Mouse (Mus musculus): ENCODE results near the gene Flot1. TPM values are rescaled to one million over a fixed set of nuclear protein-coding genes. Genes with fewer than 3 reads are reported as not detected.

The Flot1 gene
- polyA plus RNA-seq (2012; rRNA removed), result 212 and 223 TPM in 2 replicates

- Histone ChIP-seq H3K4me1 (ENCODE audit: control insufficient read depth, insufficient read depth, low read length) (no peaks in the 10 kb centered on the region), H3K27ac (ENCODE audit: insufficient read depth, low read length) (peak within 1 kb of the TSS; percentile 54), H3K4me3 (ENCODE audit: insufficient read depth, low read length) (peak within 1 kb of the TSS; percentile 71)
- TF ChIP-seq CTCF (IDR thresholded peaks at IDR 0.05; ENCODE audit: extremely low read depth, insufficient read depth, low read length) (no peak), POLR2A (IDR thresholded peaks at IDR 0.05; ENCODE audit: extremely low read depth, insufficient read depth, low read length) (peak; percentile 64; the same call in 1 of the 2 replicates)
Measured at GRCm38 (mm10) chr17:35822964-35823937, at the start of gene Flot1. Gene Flot1, plus strand, starts transcription at chr17:35823230.

- H3K4me3 ChIP-seq (ENCODE audit: insufficient read depth, low read length), result no peak overlapping the region
- H3K27ac ChIP-seq (ENCODE audit: insufficient read depth, low read length), result no peak overlapping the region
Measured at GRCm38 (mm10) chr17:35776811-35777609, 46.0 kb upstream of the Flot1 start.

GRCm38 (mm10) chr17:35778965-35779364 is 44.1 kb upstream of the Flot1 start:
- Histone ChIP-seq H3K4me1 (ENCODE audit: control insufficient read depth, insufficient read depth, low read length) (peaks cover 3% of the 10 kb centered on the region), H3K27ac (ENCODE audit: insufficient read depth, low read length) (no peak overlapping the region), H3K4me3 (ENCODE audit: insufficient read depth, low read length) (no peak overlapping the region)
- TF ChIP-seq POLR2A (IDR thresholded peaks at IDR 0.05; ENCODE audit: extremely low read depth, insufficient read depth, low read length) (no peak), CTCF (IDR thresholded peaks at IDR 0.05; ENCODE audit: extremely low read depth, insufficient read depth, low read length) (no peak)

More at GRCm38 (mm10) chr17:35776811-35777609, 46.0 kb upstream of the Flot1 start:
- peaks cover 3% of the 10 kb centered on the region for H3K4me1 ChIP-seq (ENCODE audit: control insufficient read depth, insufficient read depth, low read length)
- TF ChIP-seq POLR2A (IDR thresholded peaks at IDR 0.05; ENCODE audit: extremely low read depth, insufficient read depth, low read length) (no peak), CTCF (IDR thresholded peaks at IDR 0.05; ENCODE audit: extremely low read depth, insufficient read depth, low read length) (no peak)

GRCm38 (mm10) chr17:35779466-35780205 is 43.4 kb upstream of the Flot1 start:
- Histone ChIP-seq H3K4me1 (ENCODE audit: control insufficient read depth, insufficient read depth, low read length) (peaks cover 3% of the 10 kb centered on the region), H3K27ac (ENCODE audit: insufficient read depth, low read length) (no peak overlapping the region)
- TF ChIP-seq POLR2A (IDR thresholded peaks at IDR 0.05; ENCODE audit: extremely low read depth, insufficient read depth, low read length) (no peak), CTCF (IDR thresholded peaks at IDR 0.05; ENCODE audit: extremely low read depth, insufficient read depth, low read length) (no peak)

GRCm38 (mm10) chr17:35780362-35780761 is 42.7 kb upstream of the Flot1 start:
- Histone ChIP-seq H3K4me3 (ENCODE audit: insufficient read depth, low read length) (no peak overlapping the region), H3K4me1 (ENCODE audit: control insufficient read depth, insufficient read depth, low read length) (peaks cover 3% of the 10 kb centered on the region), H3K27ac (ENCODE audit: insufficient read depth, low read length) (no peak overlapping the region)
- TF ChIP-seq CTCF (IDR thresholded peaks at IDR 0.05; ENCODE audit: extremely low read depth, insufficient read depth, low read length) (no peak), POLR2A (IDR thresholded peaks at IDR 0.05; ENCODE audit: extremely low read depth, insufficient read depth, low read length) (no peak)

More at GRCm38 (mm10) chr17:35779466-35780205, 43.4 kb upstream of the Flot1 start:
- H3K4me3 ChIP-seq (ENCODE audit: insufficient read depth, low read length), result no peak overlapping the region

GRCm38 (mm10) chr17:35782398-35782797 is 40.6 kb upstream of the Flot1 start:
- TF ChIP-seq POLR2A (IDR thresholded peaks at IDR 0.05; ENCODE audit: extremely low read depth, insufficient read depth, low read length) (no peak), CTCF (IDR thresholded peaks at IDR 0.05; ENCODE audit: extremely low read depth, insufficient read depth, low read length) (no peak)
- no peak overlapping the region for H3K27ac ChIP-seq (ENCODE audit: insufficient read depth, low read length)
- no peak overlapping the region for H3K4me3 ChIP-seq (ENCODE audit: insufficient read depth, low read length)
- H3K4me1 ChIP-seq (ENCODE audit: control insufficient read depth, insufficient read depth, low read length), result no peaks in the 10 kb centered on the region

- Histone ChIP-seq H3K27ac (ENCODE audit: insufficient read depth, low read length) (no peak overlapping the region), H3K4me3 (ENCODE audit: insufficient read depth, low read length) (no peak overlapping the region), H3K4me1 (ENCODE audit: control insufficient read depth, insufficient read depth, low read length) (no peaks in the 10 kb centered on the region)
- TF ChIP-seq POLR2A (IDR thresholded peaks at IDR 0.05; ENCODE audit: extremely low read depth, insufficient read depth, low read length) (no peak), CTCF (IDR thresholded peaks at IDR 0.05; ENCODE audit: extremely low read depth, insufficient read depth, low read length) (no peak)
Measured at GRCm38 (mm10) chr17:35782924-35783323, 40.1 kb upstream of the Flot1 start.

- TF ChIP-seq CTCF (IDR thresholded peaks at IDR 0.05; ENCODE audit: extremely low read depth, insufficient read depth, low read length) (no peak), POLR2A (IDR thresholded peaks at IDR 0.05; ENCODE audit: extremely low read depth, insufficient read depth, low read length) (no peak)
Measured at GRCm38 (mm10) chr17:35783944-35784343, 39.1 kb upstream of the Flot1 start.

GRCm38 (mm10) chr17:35785140-35785539 is 37.9 kb upstream of the Flot1 start:
- no peak overlapping the region for H3K4me3 ChIP-seq (ENCODE audit: insufficient read depth, low read length)
- no peak overlapping the region for H3K27ac ChIP-seq (ENCODE audit: insufficient read depth, low read length)
- no peaks in the 10 kb centered on the region for H3K4me1 ChIP-seq (ENCODE audit: control insufficient read depth, insufficient read depth, low read length)
- TF ChIP-seq CTCF (IDR thresholded peaks at IDR 0.05; ENCODE audit: extremely low read depth, insufficient read depth, low read length), result no peak
- no peak for TF ChIP-seq POLR2A (IDR thresholded peaks at IDR 0.05; ENCODE audit: extremely low read depth, insufficient read depth, low read length)

More at GRCm38 (mm10) chr17:35783944-35784343, 39.1 kb upstream of the Flot1 start:
- no peak overlapping the region for H3K27ac ChIP-seq (ENCODE audit: insufficient read depth, low read length)
- H3K4me3 ChIP-seq (ENCODE audit: insufficient read depth, low read length), result no peak overlapping the region
- no peaks in the 10 kb centered on the region for H3K4me1 ChIP-seq (ENCODE audit: control insufficient read depth, insufficient read depth, low read length)
